Mouse (Mus musculus) stomach, postnatal 0 days (tissue): ENCODE measurements around the gene Dand5. TPM values are rescaled to one million over a fixed set of nuclear protein-coding genes. Genes with fewer than 3 reads are reported as not detected.
A peak's percentile ranks its signal among the peaks of the same experiment; 100 is the strongest.

Experiments used
- ATAC-seq: fragments of 200-750 bp; cut with Nextera tagmentation; 2 replicates; pipeline ENCODE4 v1.8.0; 2017; ENCODE audit not compliant: low FRiP score, low TSS enrichment
- DNase-seq: peaks from one replicate; pipeline ENCODE4 v3.0.0-alpha.2; 2016; ENCODE audit warnings: low spot score
- H3K27ac ChIP-seq: fragments of 300-500 bp; sonication (generic); replicated peaks from 2 replicates; pipeline ENCODE4 v1.5.1; 2014; ENCODE audit warnings: mild to moderate bottlenecking, control low read depth
- H3K27me3 ChIP-seq: fragments of 300-500 bp; sonication (generic); 2 replicates; pipeline ENCODE4 v1.6.1; 2014; ENCODE audit warnings: low read length; ENCODE audit not compliant: control insufficient read depth, insufficient read depth
- H3K36me3 ChIP-seq: fragments of 300-500 bp; sonication (generic); 2 replicates; pipeline ENCODE4 v1.6.1; 2014; ENCODE audit warnings: low read length, mixed read lengths; ENCODE audit not compliant: control insufficient read depth, insufficient read depth
- H3K4me1 ChIP-seq: fragments of 300-500 bp; sonication (generic); replicated peaks from 2 replicates; pipeline ENCODE4 v1.6.1; 2014; ENCODE audit warnings: antibody characterized with exemption; ENCODE audit not compliant: control insufficient read depth, insufficient read depth
- H3K4me2 ChIP-seq: fragments of 300-500 bp; sonication (generic); replicated peaks from 2 replicates; pipeline ENCODE4 v1.6.1; 2014; ENCODE audit warnings: low read depth, mild to moderate bottlenecking, control low read depth, moderate library complexity
- H3K4me3 ChIP-seq: fragments of 300-500 bp; sonication (generic); 2 replicates; pipeline ENCODE4 v1.5.1; 2014; ENCODE audit warnings: low read depth, low read length, control low read depth
- H3K9ac ChIP-seq: fragments of 300-500 bp; sonication (generic); 2 replicates; pipeline ENCODE4 v1.6.1; 2014; ENCODE audit warnings: mild to moderate bottlenecking, low read length, control low read depth, mixed read lengths
- H3K9me3 ChIP-seq: fragments of 300-500 bp; sonication (generic); 2 replicates; pipeline ENCODE4 v1.6.1; 2016; ENCODE audit warnings: low read length; ENCODE audit not compliant: control insufficient read depth
- CTCF ChIP-seq: IDR thresholded peaks from 2 replicates; pipeline ENCODE4 v1.5.1; 2016; ENCODE audit warnings: antibody characterized with exemption, low read depth, mild to moderate bottlenecking, moderate library complexity
- EP300 ChIP-seq: optimal IDR thresholded peaks from 2 replicates; pipeline ENCODE3; 2016; ENCODE audit warnings: antibody characterized with exemption
- WGBS: fragments of 180-500 bp; shearing (Covaris S2); extraction: QIAGEN DNeasy Blood & Tissue Kit; methylation state at CpG from one replicate; pipeline ENCODE4 v1.1.7; 2014; 5-methylcytosine and 5-hydroxymethylcytosine counted together
- microRNA-seq: library from miRNA; unstranded; fragments of <30 nt; microRNA quantifications from one replicate; pipeline ENCODE4, GENCODE M21; 2016
- polyA plus RNA-seq: library from polyadenylated mRNA; unstranded; fragments of >200 nt; fragmentation: Nextera tagmentation; extraction: Ambion mirVana; gene quantifications from 2 replicates; pipeline ENCODE4 v1.2.1, GENCODE M21; 2015

Gene Dand5
- polyA plus RNA-seq, 1 experiment from 2014 or later = 3.3 TPM

- Histone ChIP-seq H3K36me3 (peaks cover 11% of the 10 kb centered on the region; the same call in 1 of the 2 replicates), H3K27me3 (no peaks in the 10 kb centered on the region), H3K9me3 (no peaks in the 10 kb centered on the region), H3K9ac (no peak overlapping the region), H3K4me2 (no peak overlapping the region), H3K4me1 (peaks cover 14% of the 10 kb centered on the region), H3K27ac (no peak overlapping the region), H3K4me3 (no peak overlapping the region)
- ATAC-seq (no peak), DNase-seq (no peak)
- TF ChIP-seq CTCF (no peak), EP300 (no peak)
- WGBS = 87% methylated on average over 14 of the region's 14 CpGs
Observed at GRCm38 (mm10) chr8:84768343-84769095, 54.1 kb downstream of the Dand5 start.

GRCm38 (mm10) chr8:84767221-84767620 lies 55.4 kb downstream of the Dand5 start:
- ATAC-seq = no peak
- no peak overlapping the region for H3K27ac ChIP-seq
- H3K4me2 ChIP-seq = no peak overlapping the region
- peaks cover 14% of the 10 kb centered on the region for H3K4me1 ChIP-seq
- peaks cover 13% of the 10 kb centered on the region; the same call in 1 of the 2 replicates for H3K36me3 ChIP-seq
- H3K27me3 ChIP-seq = no peaks in the 10 kb centered on the region
- no peak for DNase-seq
- no peak overlapping the region for H3K9ac ChIP-seq
- no peaks in the 10 kb centered on the region for H3K9me3 ChIP-seq
- no peak for TF ChIP-seq CTCF
- no peak for TF ChIP-seq EP300
- H3K4me3 ChIP-seq = no peak overlapping the region
- 81% methylated on average over 10 of the region's 10 CpGs for WGBS

- no peaks in the 10 kb centered on the region for H3K27me3 ChIP-seq
- no peak overlapping the region for H3K4me2 ChIP-seq
- peak overlapping the region; percentile 31 for H3K9ac ChIP-seq
- H3K4me3 ChIP-seq = no peak overlapping the region
- ATAC-seq = no peak
- no peaks in the 10 kb centered on the region for H3K9me3 ChIP-seq
- H3K4me1 ChIP-seq = peaks cover 8% of the 10 kb centered on the region
- DNase-seq = no peak
- peak overlapping the region; percentile 40 for H3K27ac ChIP-seq
- TF ChIP-seq EP300 (no peak), CTCF (no peak)
- 42% methylated on average over 9 of the region's 9 CpGs for WGBS
- H3K36me3 ChIP-seq = peaks cover 13% of the 10 kb centered on the region; the same call in 1 of the 2 replicates
Observed at GRCm38 (mm10) chr8:84766422-84766821, 56.2 kb downstream of the Dand5 start.

- Histone ChIP-seq H3K27me3 (no peaks in the 10 kb centered on the region), H3K4me1 (peaks cover 8% of the 10 kb centered on the region)
- 40% methylated on average over 10 of the region's 10 CpGs for WGBS
Observed at GRCm38 (mm10) chr8:84765629-84766028, 57.0 kb downstream of the Dand5 start.

More at GRCm38 (mm10) chr8:84765629-84766028, 57.0 kb downstream of the Dand5 start:
- peaks cover 13% of the 10 kb centered on the region; the same call in 1 of the 2 replicates for H3K36me3 ChIP-seq
- H3K27ac ChIP-seq = 0 out of 2 replicates have a peak overlapping the region, but pooled peaks have one; percentile 24
- H3K9me3 ChIP-seq = no peaks in the 10 kb centered on the region
- DNase-seq = no peak
- no peak overlapping the region for H3K9ac ChIP-seq
- H3K4me2 ChIP-seq = no peak overlapping the region; the same call in 1 of the 2 replicates
- H3K4me3 ChIP-seq = no peak overlapping the region
- no peak for ATAC-seq
- no peak for TF ChIP-seq CTCF
- no peak for TF ChIP-seq EP300

Small RNAs within 50 kb of the gene (microRNA-seq; reads per million reads assigned to microRNA genes)
- gene Mir7069 = 2.3 reads per million

Other genes starting within 250 kb of the Dand5 start
- 82.8 and 86.6 TPM in 2 replicates for gene Ier2, start 160.0 kb downstream of the Dand5 start, polyA plus RNA-seq
- 45.1 and 49.9 TPM in 2 replicates for gene Trmt1, start 136.5 kb downstream of the Dand5 start, polyA plus RNA-seq
- 6.8 and 8.3 TPM in 2 replicates for gene Nacc1, start 135.0 kb downstream of the Dand5 start, polyA plus RNA-seq
- gene Lyl1, start 121.4 kb downstream of the Dand5 start, polyA plus RNA-seq = 4.0 and 4.3 TPM in 2 replicates
- gene G430095P16Rik, start 99.8 kb downstream of the Dand5 start, polyA plus RNA-seq = 1.7 and 2.0 TPM in 2 replicates
- gene Nfix, start 22.5 kb downstream of the Dand5 start, polyA plus RNA-seq = 36.5 and 36.6 TPM in 2 replicates
- 38.5 and 39.3 TPM in 2 replicates for gene Gadd45gip1, start 8.7 kb upstream of the Dand5 start, polyA plus RNA-seq
- 69.8 and 70.6 TPM in 2 replicates for gene Rad23a, start 17.8 kb upstream of the Dand5 start, polyA plus RNA-seq
- 522 and 537 TPM in 2 replicates for gene Calr, start 24.1 kb upstream of the Dand5 start, polyA plus RNA-seq
- gene Farsa, start 34.2 kb upstream of the Dand5 start, polyA plus RNA-seq = 43.3 and 44.3 TPM in 2 replicates
- 25.0 and 27.3 TPM in 2 replicates for gene Syce2, start 49.3 kb upstream of the Dand5 start, polyA plus RNA-seq
- 18.5 and 21.1 TPM in 2 replicates for gene Gcdh, start 71.1 kb upstream of the Dand5 start, polyA plus RNA-seq
- gene Klf1, start 79.1 kb upstream of the Dand5 start, polyA plus RNA-seq = 0.51 and 0.82 TPM in 2 replicates
- 15.9 and 17.4 TPM in 2 replicates for gene Dnase2a, start 85.7 kb upstream of the Dand5 start, polyA plus RNA-seq
- 0.87 and 1.1 TPM in 2 replicates for gene Mast1, start 114.5 kb upstream of the Dand5 start, polyA plus RNA-seq
- gene Rtbdn, start 124.2 kb upstream of the Dand5 start, polyA plus RNA-seq = 0.05 and 0.13 TPM in 2 replicates
- gene Gm49661, start 146.6 kb upstream of the Dand5 start, polyA plus RNA-seq = not detected in 2 replicates
- gene Prdx2, start 146.8 kb upstream of the Dand5 start, polyA plus RNA-seq = 370 and 376 TPM in 2 replicates
- gene Rnaseh2a, start 146.9 kb upstream of the Dand5 start, polyA plus RNA-seq = 79.4 and 80.1 TPM in 2 replicates
- gene Junb, start 155.9 kb upstream of the Dand5 start, polyA plus RNA-seq = 88.5 and 95.9 TPM in 2 replicates
- 28.8 and 30.9 TPM in 2 replicates for gene Hook2, start 167.8 kb upstream of the Dand5 start, polyA plus RNA-seq
- 0.06 and 0.16 TPM in 2 replicates for gene Best2, start 191.7 kb upstream of the Dand5 start, polyA plus RNA-seq
- gene Asna1, start 202.5 kb upstream of the Dand5 start, polyA plus RNA-seq = 68.0 and 71.8 TPM in 2 replicates
- gene Trir, start 204.0 kb upstream of the Dand5 start, polyA plus RNA-seq = 94.4 and 95.1 TPM in 2 replicates
- 12.5 and 15.4 TPM in 2 replicates for gene Tnpo2, start 214.1 kb upstream of the Dand5 start, polyA plus RNA-seq
- gene Fbxw9, start 237.2 kb upstream of the Dand5 start, polyA plus RNA-seq = 25.7 and 28.4 TPM in 2 replicates
- gene Gm5741, start 245.2 kb upstream of the Dand5 start, polyA plus RNA-seq = not detected in 2 replicates
- gene Dhps, start 248.9 kb upstream of the Dand5 start, polyA plus RNA-seq = 40.2 and 42.2 TPM in 2 replicates